Mouse (Mus musculus) midbrain, embryonic 11.5 days (tissue): ENCODE measurements around the gene Efna5. TPM values are rescaled to one million over a fixed set of nuclear protein-coding genes. Genes with fewer than 3 reads are reported as not detected.

ENCODE experiments used
- ATAC-seq: fragments of 200-750 bp; cut with Nextera tagmentation; 2 replicates; pipeline ENCODE4 v1.8.0; 2017; ENCODE audit warnings: moderate TSS enrichment, moderate library complexity; ENCODE audit not compliant: low FRiP score
- DNase-seq: peaks from one replicate; pipeline ENCODE4 v3.0.0; 2015; ENCODE audit warnings: low spot score; ENCODE audit errors: missing footprints
- H3K27ac ChIP-seq: fragments of 300-500 bp; sonication (generic); 2 replicates; pipeline ENCODE4 v1.5.1; 2014; ENCODE audit warnings: low read depth, low read length
- H3K27me3 ChIP-seq: fragments of 300-500 bp; sonication (generic); 2 replicates; pipeline ENCODE4 v1.6.1; 2014; ENCODE audit warnings: mild to moderate bottlenecking, low read length, moderate library complexity, mixed read lengths; ENCODE audit not compliant: control insufficient read depth, insufficient read depth
- H3K36me3 ChIP-seq: fragments of 300-500 bp; sonication (generic); 2 replicates; pipeline ENCODE4 v1.6.1; 2014; ENCODE audit warnings: mild to moderate bottlenecking, low read length, moderate library complexity, mixed read lengths; ENCODE audit not compliant: control insufficient read depth, insufficient read depth
- H3K4me1 ChIP-seq: fragments of 300-500 bp; sonication (generic); 2 replicates; pipeline ENCODE4 v1.6.1; 2014; ENCODE audit warnings: low read length; ENCODE audit not compliant: control insufficient read depth, insufficient read depth
- H3K4me2 ChIP-seq: fragments of 300-500 bp; sonication (generic); 2 replicates; pipeline ENCODE4 v1.6.1; 2014; ENCODE audit warnings: mild to moderate bottlenecking, moderate library complexity
- H3K4me3 ChIP-seq: fragments of 300-500 bp; sonication (generic); 2 replicates; pipeline ENCODE4 v1.5.1; 2014; ENCODE audit warnings: low read depth, low read length
- H3K9ac ChIP-seq: fragments of 300-500 bp; sonication (generic); 2 replicates; pipeline ENCODE4 v1.6.1; 2014; ENCODE audit warnings: low read length
- H3K9me3 ChIP-seq: fragments of 300-500 bp; sonication (generic); 2 replicates; pipeline ENCODE4 v1.6.1; 2016; ENCODE audit warnings: low read length; ENCODE audit not compliant: control insufficient read depth
- WGBS: fragments of 180-500 bp; shearing (Covaris S2); extraction: QIAGEN DNeasy Blood & Tissue Kit; methylation state at CpG from one replicate; pipeline ENCODE4 v1.1.7; 2014; 5-methylcytosine and 5-hydroxymethylcytosine counted together
- polyA plus RNA-seq: library from polyadenylated mRNA; unstranded; fragments of >200 nt; fragmentation: Nextera tagmentation; extraction: Ambion mirVana; gene quantifications from 2 replicates; pipeline ENCODE4 v1.2.1, GENCODE M21; 2014

Efna5 gene
- polyA plus RNA-seq, 1 experiment from 2014 or later: 72.5 TPM

- Histone ChIP-seq H3K4me1 (peaks cover 28% of the 10 kb centered on the region), H3K4me3 (no peak overlapping the region), H3K27me3 (no peaks in the 10 kb centered on the region; the same call in 1 of the 2 replicates), H3K36me3 (no peaks in the 10 kb centered on the region), H3K4me2 (no peak overlapping the region), H3K9ac (no peak overlapping the region), H3K9me3 (no peaks in the 10 kb centered on the region), H3K27ac (no peak overlapping the region)
- no peak for DNase-seq
- no peak for ATAC-seq
- 88% methylated on average over 6 of the region's 6 CpGs for WGBS
Observed at GRCm38 (mm10) chr17:62737404-62737803, 143.7 kb downstream of the Efna5 start.

- Histone ChIP-seq H3K9me3 (no peaks in the 10 kb centered on the region), H3K4me2 (no peak overlapping the region), H3K36me3 (no peaks in the 10 kb centered on the region), H3K27ac (no peak overlapping the region), H3K4me1 (peaks cover 28% of the 10 kb centered on the region), H3K27me3 (no peaks in the 10 kb centered on the region; the same call in 1 of the 2 replicates), H3K9ac (no peak overlapping the region), H3K4me3 (no peak overlapping the region)
- 47% methylated on average over 11 of the region's 11 CpGs for WGBS
- no peak for ATAC-seq
- no peak for DNase-seq
Observed at GRCm38 (mm10) chr17:62735943-62736342, 145.2 kb downstream of the Efna5 start.

GRCm38 (mm10) chr17:62734901-62735300 is 146.2 kb downstream of the Efna5 start:
- DNase-seq: no peak
- H3K9me3 ChIP-seq: no peaks in the 10 kb centered on the region
- H3K9ac ChIP-seq: no peak overlapping the region
- 0 out of 2 replicates have a peak overlapping the region, but pooled peaks have one; percentile 6 for H3K4me2 ChIP-seq
- ATAC-seq: no peak
- peaks cover 31% of the 10 kb centered on the region for H3K4me1 ChIP-seq
- H3K27me3 ChIP-seq: no peaks in the 10 kb centered on the region; the same call in 1 of the 2 replicates
- no peak overlapping the region for H3K4me3 ChIP-seq
- WGBS: 7% methylated on average over 10 of the region's 10 CpGs
- H3K36me3 ChIP-seq: no peaks in the 10 kb centered on the region
- no peak overlapping the region for H3K27ac ChIP-seq

- peaks cover 35% of the 10 kb centered on the region for H3K4me1 ChIP-seq
- no peaks in the 10 kb centered on the region for H3K9me3 ChIP-seq
- ATAC-seq (0 out of 2 replicates have a peak, but pooled peaks have one; percentile 30), DNase-seq (no peak)
- H3K9ac ChIP-seq: no peak overlapping the region
- H3K27me3 ChIP-seq: no peaks in the 10 kb centered on the region; the same call in 1 of the 2 replicates
- 30% methylated on average over 4 of the region's 4 CpGs for WGBS
- H3K36me3 ChIP-seq: no peaks in the 10 kb centered on the region
- H3K27ac ChIP-seq: no peak overlapping the region
- no peak overlapping the region for H3K4me3 ChIP-seq
- no peak overlapping the region for H3K4me2 ChIP-seq
Observed at GRCm38 (mm10) chr17:62734067-62734466, 147.1 kb downstream of the Efna5 start.

- H3K27me3 ChIP-seq: no peaks in the 10 kb centered on the region; the same call in 1 of the 2 replicates
- H3K36me3 ChIP-seq: no peaks in the 10 kb centered on the region
- H3K4me2 ChIP-seq: no peak overlapping the region
- no peaks in the 10 kb centered on the region for H3K9me3 ChIP-seq
- ATAC-seq (no peak), DNase-seq (no peak)
- H3K27ac ChIP-seq: no peak overlapping the region
- H3K9ac ChIP-seq: no peak overlapping the region
- H3K4me3 ChIP-seq: no peak overlapping the region
- H3K4me1 ChIP-seq: peaks cover 31% of the 10 kb centered on the region
- 69% methylated on average over 10 of the region's 10 CpGs for WGBS
Observed at GRCm38 (mm10) chr17:62729754-62730470, 151.2 kb downstream of the Efna5 start.

GRCm38 (mm10) chr17:62728142-62728917 is 152.8 kb downstream of the Efna5 start:
- no peaks in the 10 kb centered on the region; the same call in 1 of the 2 replicates for H3K27me3 ChIP-seq
- H3K4me3 ChIP-seq: no peak overlapping the region
- no peak overlapping the region for H3K9ac ChIP-seq
- WGBS: 26% methylated on average over 10 of the region's 10 CpGs
- ATAC-seq: peak; percentile 83
- no peaks in the 10 kb centered on the region for H3K9me3 ChIP-seq
- H3K4me1 ChIP-seq: peaks cover 21% of the 10 kb centered on the region
- H3K4me2 ChIP-seq: no peak overlapping the region
- no peaks in the 10 kb centered on the region for H3K36me3 ChIP-seq
- peak overlapping the region; percentile 51 for H3K27ac ChIP-seq
- DNase-seq: peak; percentile 88

GRCm38 (mm10) chr17:62726102-62726501 is 155.0 kb downstream of the Efna5 start:
- Histone ChIP-seq H3K4me2 (no peak overlapping the region), H3K27me3 (no peaks in the 10 kb centered on the region; the same call in 1 of the 2 replicates), H3K4me3 (no peak overlapping the region), H3K9me3 (no peaks in the 10 kb centered on the region), H3K36me3 (no peaks in the 10 kb centered on the region), H3K9ac (no peak overlapping the region), H3K4me1 (peaks cover 21% of the 10 kb centered on the region), H3K27ac (no peak overlapping the region)
- no peak for DNase-seq
- ATAC-seq: no peak
- 88% methylated on average over 5 of the region's 5 CpGs for WGBS

GRCm38 (mm10) chr17:62722962-62723361 is 158.2 kb downstream of the Efna5 start:
- H3K36me3 ChIP-seq: no peaks in the 10 kb centered on the region
- DNase-seq (no peak), ATAC-seq (no peak)
- no peak overlapping the region for H3K4me2 ChIP-seq
- no peak overlapping the region for H3K9ac ChIP-seq
- WGBS: 84% methylated on average over 5 of the region's 5 CpGs
- H3K27me3 ChIP-seq: no peaks in the 10 kb centered on the region
- H3K27ac ChIP-seq: no peak overlapping the region
- peaks cover 4% of the 10 kb centered on the region; the same call in 1 of the 2 replicates for H3K4me1 ChIP-seq
- no peaks in the 10 kb centered on the region for H3K9me3 ChIP-seq
- H3K4me3 ChIP-seq: no peak overlapping the region

GRCm38 (mm10) chr17:62721595-62721994 is 159.5 kb downstream of the Efna5 start:
- Histone ChIP-seq H3K4me1 (peaks cover 11% of the 10 kb centered on the region), H3K9me3 (no peaks in the 10 kb centered on the region), H3K4me2 (no peak overlapping the region), H3K36me3 (no peaks in the 10 kb centered on the region), H3K9ac (no peak overlapping the region), H3K27ac (no peak overlapping the region), H3K27me3 (no peaks in the 10 kb centered on the region), H3K4me3 (no peak overlapping the region)
- 91% methylated on average over 3 of the region's 3 CpGs for WGBS
- ATAC-seq: no peak
- no peak for DNase-seq
